Mouse (Mus musculus) neural tube, embryonic 14.5 days (tissue): ENCODE data around the gene Htr3b. TPM values are rescaled to one million over a fixed set of nuclear protein-coding genes. Genes with fewer than 3 reads are reported as not detected.

Experiments used
- ATAC-seq: fragments of 200-750 bp; cut with Nextera tagmentation; 2 replicates; pipeline ENCODE4 v1.8.0; 2017; ENCODE audit warnings: low read depth, mild to moderate bottlenecking, moderate TSS enrichment, moderate library complexity
- H3K27ac ChIP-seq: fragments of 300-500 bp; sonication (generic); 2 replicates; pipeline ENCODE4 v1.5.1; 2014; ENCODE audit warnings: low read depth, mild to moderate bottlenecking, control low read depth, low read length, moderate library complexity, mixed read lengths
- H3K27me3 ChIP-seq: fragments of 300-500 bp; sonication (generic); 2 replicates; pipeline ENCODE4 v1.6.1; 2014; ENCODE audit warnings: low read length; ENCODE audit not compliant: control insufficient read depth, insufficient read depth
- H3K36me3 ChIP-seq: fragments of 300-500 bp; sonication (generic); 2 replicates; pipeline ENCODE4 v1.6.1; 2014; ENCODE audit warnings: low read length, mixed read lengths; ENCODE audit not compliant: control insufficient read depth, insufficient read depth
- H3K4me1 ChIP-seq: fragments of 300-500 bp; sonication (generic); 2 replicates; pipeline ENCODE4 v1.6.1; 2014; ENCODE audit warnings: low read length; ENCODE audit not compliant: control insufficient read depth, insufficient read depth
- H3K4me2 ChIP-seq: fragments of 300-500 bp; sonication (generic); 2 replicates; pipeline ENCODE4 v1.6.1; 2014; ENCODE audit warnings: mild to moderate bottlenecking, low read depth, low read length, control low read depth
- H3K4me3 ChIP-seq: fragments of 300-500 bp; sonication (generic); 2 replicates; pipeline ENCODE4 v1.5.1; 2014; ENCODE audit warnings: low read depth, low read length, control low read depth, mixed read lengths
- H3K9ac ChIP-seq: fragments of 300-500 bp; sonication (generic); replicated peaks from 2 replicates; pipeline ENCODE4 v1.6.1; 2014; ENCODE audit warnings: low read depth, mild to moderate bottlenecking, control low read depth, low read length, mixed read lengths
- H3K9me3 ChIP-seq: fragments of 300-500 bp; sonication (generic); 2 replicates; pipeline ENCODE4 v1.6.1; 2016; ENCODE audit warnings: low read length; ENCODE audit not compliant: control insufficient read depth
- WGBS: fragments of 180-500 bp; shearing (Covaris S2); extraction: QIAGEN DNeasy Blood & Tissue Kit; methylation state at CpG from one replicate; pipeline ENCODE4 v1.1.7; 2014; 5-methylcytosine and 5-hydroxymethylcytosine counted together
- polyA plus RNA-seq: library from polyadenylated mRNA; unstranded; fragments of >200 nt; fragmentation: Nextera tagmentation; extraction: Ambion mirVana; gene quantifications from 2 replicates; pipeline ENCODE4 v1.2.1, GENCODE M21; 2014

Htr3b gene
- polyA plus RNA-seq, result 0.27 and 2.2 TPM in 2 replicates

- Histone ChIP-seq H3K27me3 (no peaks in the 10 kb centered on the region), H3K4me3 (no peak within 1 kb of the TSS), H3K36me3 (no peaks in the 10 kb centered on the region), H3K27ac (no peak within 1 kb of the TSS), H3K4me1 (no peaks in the 10 kb centered on the region), H3K4me2 (no peak within 1 kb of the TSS), H3K9me3 (no peaks in the 10 kb centered on the region), H3K9ac (no peak within 1 kb of the TSS)
- ATAC-seq, result no peak
- WGBS, result 73% methylated on average over 7 of the region's 7 CpGs
Measured at GRCm38 (mm10) chr9:48964587-48965040, at the start of gene Htr3b. Htr3b (minus strand) TSS chr9:48964990.

DNA sequence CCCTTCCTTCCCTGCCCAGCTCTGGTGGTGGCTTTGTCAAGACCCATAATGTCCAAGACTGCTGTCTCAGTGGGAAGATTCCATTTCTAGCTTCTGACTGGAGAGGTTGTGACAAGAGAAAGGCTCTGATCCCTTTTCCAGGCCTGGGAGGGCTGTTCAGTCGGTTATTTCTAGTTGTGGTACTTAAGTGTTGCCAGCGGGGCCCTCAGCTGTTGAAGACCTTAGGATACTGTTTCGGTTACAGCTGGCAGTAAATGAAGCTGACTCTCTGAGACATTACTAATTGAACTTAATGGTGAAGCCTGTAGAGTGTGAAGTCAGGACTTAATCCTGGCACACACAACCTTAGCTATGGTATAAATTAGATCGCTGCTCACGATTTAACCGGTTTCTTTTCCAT, 34.5 kb upstream of the Htr3b start:
- Histone ChIP-seq H3K4me3 (no peak overlapping the region), H3K27ac (no peak overlapping the region), H3K4me2 (no peak overlapping the region), H3K9ac (no peak overlapping the region), H3K36me3 (peaks cover 9% of the 10 kb centered on the region; the same call in 1 of the 2 replicates), H3K4me1 (no peaks in the 10 kb centered on the region), H3K27me3 (no peaks in the 10 kb centered on the region), H3K9me3 (no peaks in the 10 kb centered on the region)
- no peak for ATAC-seq
- 74% methylated on average over 6 of the region's 6 CpGs for WGBS

DNA sequence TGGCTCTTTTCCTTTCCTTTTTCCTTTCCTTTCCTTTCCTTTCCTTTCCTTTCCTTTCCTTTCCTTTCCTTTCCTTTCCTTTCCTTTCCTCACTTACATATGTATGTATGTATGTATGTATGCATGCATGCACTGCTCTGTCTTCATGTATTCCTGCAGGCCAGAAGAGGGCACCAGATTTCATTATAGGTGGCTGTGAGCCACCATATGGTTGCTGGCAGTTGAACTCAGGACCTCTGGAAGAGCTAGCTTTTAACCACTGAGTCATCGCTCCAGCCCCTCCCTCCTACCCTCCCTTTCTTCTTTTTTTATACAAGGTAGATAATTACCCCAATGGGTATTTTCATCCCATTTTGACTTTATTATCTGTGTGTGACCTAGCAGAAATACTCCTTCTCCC, 30.9 kb upstream of the Htr3b start:
- Histone ChIP-seq H3K4me3 (no peak overlapping the region), H3K27ac (no peak overlapping the region), H3K4me1 (no peaks in the 10 kb centered on the region), H3K27me3 (no peaks in the 10 kb centered on the region), H3K9me3 (no peaks in the 10 kb centered on the region), H3K4me2 (no peak overlapping the region), H3K9ac (no peak overlapping the region), H3K36me3 (no peaks in the 10 kb centered on the region)
- ATAC-seq, result no peak
- WGBS, result 96% methylated on average over 1 of the region's 1 CpGs

DNA sequence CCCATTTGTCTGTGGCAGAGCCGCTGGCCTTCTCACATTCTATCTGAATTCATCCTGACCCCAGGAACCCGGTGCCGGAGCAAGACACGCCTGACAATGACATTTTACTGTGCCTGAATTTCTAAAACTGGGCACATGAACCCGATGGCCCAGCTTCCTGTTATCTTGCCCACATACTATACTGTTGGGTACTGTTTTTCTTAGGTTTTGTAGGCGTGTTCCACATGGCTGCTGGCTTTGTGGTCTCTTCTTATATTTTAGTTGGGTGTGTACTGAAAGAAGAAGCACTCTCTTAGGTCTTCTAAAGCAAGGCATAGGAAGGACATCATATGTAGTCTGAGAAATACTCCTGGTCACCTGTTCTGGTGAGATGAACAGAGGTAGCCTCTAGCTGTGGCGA, 30.0 kb upstream of the Htr3b start:
- Histone ChIP-seq H3K9ac (no peak overlapping the region), H3K4me3 (no peak overlapping the region), H3K4me1 (no peaks in the 10 kb centered on the region), H3K4me2 (no peak overlapping the region), H3K27me3 (no peaks in the 10 kb centered on the region), H3K9me3 (no peaks in the 10 kb centered on the region), H3K36me3 (no peaks in the 10 kb centered on the region), H3K27ac (no peak overlapping the region)
- ATAC-seq, result no peak
- 90% methylated on average over 7 of the region's 7 CpGs for WGBS

GRCm38 (mm10) chr9:48991671-48992070, 26.9 kb upstream of the Htr3b start:
- Histone ChIP-seq H3K4me3 (no peak overlapping the region), H3K4me2 (no peak overlapping the region), H3K9me3 (no peaks in the 10 kb centered on the region), H3K27ac (no peak overlapping the region), H3K27me3 (no peaks in the 10 kb centered on the region), H3K9ac (no peak overlapping the region), H3K4me1 (peaks cover 12% of the 10 kb centered on the region), H3K36me3 (no peaks in the 10 kb centered on the region)
- ATAC-seq, result no peak
- WGBS, result 69% methylated on average over 5 of the region's 5 CpGs

DNA sequence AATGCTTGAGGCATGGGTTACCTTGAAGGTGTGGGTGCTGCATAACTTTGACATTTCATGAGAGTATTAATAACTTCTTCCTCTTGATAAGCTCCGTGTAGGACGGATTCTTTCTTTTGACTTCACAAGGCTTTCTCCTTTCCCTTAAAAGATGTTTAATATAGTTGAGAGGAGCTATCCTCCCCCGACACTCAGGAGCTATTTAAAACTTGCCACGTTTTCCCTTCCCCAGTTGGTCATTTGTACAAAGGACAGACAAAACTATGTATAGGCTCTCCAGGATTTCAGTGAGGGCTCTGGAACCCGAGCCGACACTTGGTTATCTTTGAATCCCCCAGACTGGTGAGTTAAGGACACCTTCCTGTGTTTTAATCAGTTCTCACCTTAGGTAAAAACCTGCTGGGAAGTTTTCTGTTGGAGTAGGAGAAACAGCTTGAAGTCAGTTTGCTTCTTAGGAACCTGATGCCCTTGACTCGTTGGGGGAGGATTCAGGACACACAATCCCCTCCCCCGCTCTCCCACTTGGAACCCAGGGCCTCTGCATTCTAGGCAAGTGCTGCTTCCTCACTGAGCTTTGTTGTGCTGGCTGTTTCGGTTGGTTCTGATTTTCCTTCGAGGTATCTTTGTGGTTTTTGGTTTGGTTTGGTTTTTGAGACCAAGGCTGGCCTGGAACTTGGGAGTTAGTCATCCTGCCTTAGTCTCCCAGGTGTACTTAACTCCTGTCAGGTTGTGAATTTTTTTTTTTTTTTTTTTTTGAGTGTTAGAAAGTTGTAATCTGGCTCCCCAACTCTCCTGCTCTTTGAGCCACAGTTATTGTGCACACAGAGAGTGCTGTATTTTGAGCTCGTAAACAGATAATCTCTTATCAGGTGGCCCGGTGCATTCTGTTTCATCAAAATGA, 22.7 kb upstream of the Htr3b start:
- WGBS, result 32% methylated on average over 12 of the region's 12 CpGs
- Histone ChIP-seq H3K27ac (no peak overlapping the region), H3K9me3 (no peaks in the 10 kb centered on the region), H3K4me3 (no peak overlapping the region), H3K4me1 (peaks cover 17% of the 10 kb centered on the region), H3K9ac (no peak overlapping the region), H3K27me3 (peaks cover 2% of the 10 kb centered on the region; the same call in 1 of the 2 replicates), H3K4me2 (peak overlapping the region; percentile 32; the same call in 1 of the 2 replicates), H3K36me3 (no peaks in the 10 kb centered on the region)
- ATAC-seq, result no peak

DNA sequence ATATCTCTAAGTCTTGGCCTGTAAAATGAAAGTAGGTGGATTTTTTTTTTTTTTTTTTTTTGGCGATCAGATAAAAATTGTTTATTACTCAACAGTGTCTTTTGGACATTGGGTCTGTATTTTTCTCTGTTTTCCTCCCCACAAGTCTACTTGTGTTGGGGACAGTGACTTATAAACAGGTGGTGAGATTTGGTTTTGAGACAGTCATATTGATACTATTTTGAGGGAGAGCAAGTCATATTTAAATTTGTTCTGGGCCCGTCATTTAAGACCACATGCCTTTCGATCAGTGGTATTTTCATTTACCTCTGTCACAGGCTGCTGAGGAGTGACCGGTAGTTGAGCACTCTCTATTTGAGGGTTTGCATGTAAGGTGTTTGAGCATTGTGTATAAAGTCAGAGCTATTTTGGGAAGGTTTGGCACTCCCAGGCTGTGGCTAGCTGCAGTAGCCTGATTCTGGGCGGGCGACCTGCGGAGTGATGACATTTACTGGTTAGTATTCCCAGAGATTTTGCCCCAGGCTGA, 21.9 kb upstream of the Htr3b start:
- H3K9me3 ChIP-seq, result no peaks in the 10 kb centered on the region
- H3K27ac ChIP-seq, result no peak overlapping the region
- 20% methylated on average over 7 of the region's 7 CpGs for WGBS
- H3K4me1 ChIP-seq, result peaks cover 17% of the 10 kb centered on the region
- peak overlapping the region; percentile 32; the same call in 1 of the 2 replicates for H3K4me2 ChIP-seq
- peaks cover 2% of the 10 kb centered on the region; the same call in 1 of the 2 replicates for H3K27me3 ChIP-seq
- ATAC-seq, result no peak
- H3K36me3 ChIP-seq, result no peaks in the 10 kb centered on the region
- H3K4me3 ChIP-seq, result no peak overlapping the region; the same call in 1 of the 2 replicates
- H3K9ac ChIP-seq, result no peak overlapping the region

DNA sequence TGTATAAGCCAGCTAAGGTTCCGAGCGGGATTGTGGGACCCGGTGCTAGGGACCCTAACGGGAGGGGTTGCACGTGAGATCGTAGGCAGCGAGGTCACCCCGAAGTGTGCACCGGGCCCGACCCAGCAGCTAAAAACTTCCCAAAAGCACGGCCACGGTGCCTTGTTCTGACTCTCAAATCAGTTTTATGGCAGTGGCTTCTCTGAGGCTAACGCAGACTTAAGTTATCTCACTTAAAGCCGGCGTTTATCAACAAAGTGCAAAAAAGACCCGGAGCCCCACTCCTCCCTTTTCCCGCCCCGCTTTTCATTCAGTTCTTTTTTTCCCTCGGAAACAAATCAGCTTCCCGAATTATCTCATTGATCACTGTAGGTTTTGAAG, 20.9 kb upstream of the Htr3b start:
- Histone ChIP-seq H3K9ac (peak overlapping the region; percentile 67), H3K9me3 (no peaks in the 10 kb centered on the region), H3K27me3 (peaks cover 2% of the 10 kb centered on the region; the same call in 1 of the 2 replicates), H3K4me3 (peak overlapping the region; percentile 70), H3K4me1 (peaks cover 17% of the 10 kb centered on the region), H3K36me3 (no peaks in the 10 kb centered on the region), H3K4me2 (peak overlapping the region; percentile 75), H3K27ac (peak overlapping the region; percentile 66)
- 0% methylated on average over 20 of the region's 20 CpGs for WGBS
- no peak for ATAC-seq
